17 mouse cellular contexts compared by ENCODE assay signal in genomic region chr9:75808659-75809058, GRCm38 (mm10). TPM values are rescaled to one million over a fixed set of nuclear protein-coding genes. Genes with fewer than 3 reads are reported as not detected.
"Had no signal": no experiment of that assay in that cellular context is flagged by ENCODE, and none has a peak within 500 bp of the region (broad histone marks: within the 10 kb centered on the region; RNA-seq: fewer than 3 reads in every experiment).

No protein-coding gene starts in this region.

- H3K9me3 ChIP-seq: neural tube, embryonic 13.5 days; neural tube, embryonic 15.5 days; stomach, embryonic 15.5 days had no signal

- H3K27me3 ChIP-seq: neural tube, embryonic 13.5 days; neural tube, embryonic 15.5 days; stomach, embryonic 15.5 days had no signal

- H3K4me3 ChIP-seq: neural tube, embryonic 13.5 days; neural tube, embryonic 15.5 days; stomach, embryonic 15.5 days had no signal

- H3K4me2 ChIP-seq: neural tube, embryonic 13.5 days; neural tube, embryonic 15.5 days; stomach, embryonic 15.5 days had no signal

- H3K9ac ChIP-seq: neural tube, embryonic 13.5 days; neural tube, embryonic 15.5 days; stomach, embryonic 15.5 days had no signal

- H3K36me3 ChIP-seq: neural tube, embryonic 13.5 days; neural tube, embryonic 15.5 days; stomach, embryonic 15.5 days had no signal

- DNase-seq: retina, postnatal 1 day; right cerebral cortex, adult 18-20 months; right cerebral cortex, postnatal 14 days; right cerebral cortex, postnatal 25 days; right cerebral cortex, postnatal 4 days; spleen, adult 18-20 months; thymus, adult 18-20 months; thymus, adult 2 months; thymus, postnatal 14 days; thymus, postnatal 25 days; thymus, postnatal 36 days; thymus, postnatal 4 days had no signal

- H3K27ac ChIP-seq: neural tube, embryonic 13.5 days; neural tube, embryonic 15.5 days; stomach, embryonic 15.5 days; stomach, postnatal 0 days had no signal

- H3K4me1 ChIP-seq: neural tube, embryonic 13.5 days; neural tube, embryonic 15.5 days; stomach, embryonic 15.5 days had no signal

RNA-seq across cellular contexts. Expression of gene Bmp5, which starts 33.5 kb away (rescaled TPM):
- polyA plus RNA-seq: spleen, adult 2 months had no signal
